Mouse (Mus musculus) heart, postnatal 10 days (tissue): ENCODE measurements around the gene Nalcn. TPM values are rescaled to one million over a fixed set of nuclear protein-coding genes. Genes with fewer than 3 reads are reported as not detected.
A peak's percentile ranks its signal among the peaks of the same experiment; 100 is the strongest.

Experiments
- DNase-seq, 2 experiments: peaks; one replicate each; pipeline ENCODE4 v3.0.0; 2021
- intact Hi-C: fragments of 180-260 bp; cut with DNase I; formaldehyde crosslinking; loops from one replicate; pipeline ENCODE4 v1.15.1; 2025
- total RNA-seq, 2 experiments: library from RNA; stranded (reverse); gene quantifications; 2 replicates each; pipeline ENCODE4 v1.2.3; 2021

Nalcn gene
- total RNA-seq, 2 experiments from 2014 or later: 0.14 to 0.17 TPM

- peak in 1 of 2 experiments; percentile 4 for DNase-seq
- intact Hi-C loops: no loop called here
These were observed 113.4 kb downstream of the Nalcn start for GRCm38 (mm10) chr14:123513376-123514141.

GRCm38 (mm10) chr14:123512923-123513322 is 114.0 kb downstream of the Nalcn start:
- intact Hi-C loops: no loop called here
- DNase-seq: no peak

- DNase-seq: no peak
- intact Hi-C loops: no loop called here
These were observed 131.4 kb downstream of the Nalcn start for GRCm38 (mm10) chr14:123495544-123495943.

- DNase-seq: no peak
- intact Hi-C loops: no loop called here
These were observed 138.3 kb downstream of the Nalcn start for GRCm38 (mm10) chr14:123488575-123489207.

- intact Hi-C loops: no loop called here
- DNase-seq: no peak
These were observed 164.9 kb downstream of the Nalcn start for GRCm38 (mm10) chr14:123462026-123462425.

- DNase-seq: no peak
- intact Hi-C loops: no loop called here
These were observed 180.9 kb downstream of the Nalcn start for GRCm38 (mm10) chr14:123446031-123446430.

GRCm38 (mm10) chr14:123435542-123435941 is 191.4 kb downstream of the Nalcn start:
- DNase-seq: no peak
- intact Hi-C loops: no loop called here

- DNase-seq: no peak
- intact Hi-C loops: no loop called here
These were observed 250.6 kb downstream of the Nalcn start for GRCm38 (mm10) chr14:123376167-123376855.

- DNase-seq: peak; percentile 17 to 25
- intact Hi-C loops: loop anchor here (5.0 kb wide), 1 partner anchor 776 kb away; no protein-coding TSS in a partner anchor
These were observed 255.4 kb downstream of the Nalcn start for GRCm38 (mm10) chr14:123371522-123371921.

GRCm38 (mm10) chr14:123359691-123360090 is 267.3 kb downstream of the Nalcn start:
- DNase-seq: no peak
- intact Hi-C loops: no loop called here

GRCm38 (mm10) chr14:123352973-123353372 is 274.0 kb downstream of the Nalcn start:
- intact Hi-C loops: loop anchor here (2.0 kb wide), 1 partner anchor 400 kb away; no protein-coding TSS in a partner anchor
- peak; percentile 15 to 29 for DNase-seq

- no peak for DNase-seq
- intact Hi-C loops: no loop called here
These were observed 295.1 kb downstream of the Nalcn start for GRCm38 (mm10) chr14:123331841-123332240.

GRCm38 (mm10) chr14:123314369-123314768 is 312.6 kb downstream of the Nalcn start:
- DNase-seq: no peak
- intact Hi-C loops: loop anchor here (5.0 to 10.0 kb wide), 2 partner anchors 257 to 1090 kb away; no protein-coding TSS in a partner anchor

- intact Hi-C loops: loop anchor here (5.0 to 10.0 kb wide), 2 partner anchors 255 to 1088 kb away; no protein-coding TSS in a partner anchor
- DNase-seq: no peak
These were observed 314.6 kb downstream of the Nalcn start for GRCm38 (mm10) chr14:123312371-123312770.

GRCm38 (mm10) chr14:123296068-123296467 is 330.9 kb downstream of the Nalcn start:
- intact Hi-C loops: no loop called here
- no peak for DNase-seq

- intact Hi-C loops: no loop called here
- DNase-seq: peak; percentile 44 to 62
These were observed 335.6 kb downstream of the Nalcn start for GRCm38 (mm10) chr14:123291118-123292007.

GRCm38 (mm10) chr14:123282165-123282564 is 344.8 kb downstream of the Nalcn start:
- intact Hi-C loops: no loop called here

GRCm38 (mm10) chr14:123272121-123272520 is 354.8 kb downstream of the Nalcn start:
- no peak for DNase-seq
- intact Hi-C loops: no loop called here

More at GRCm38 (mm10) chr14:123282165-123282564, 344.8 kb downstream of the Nalcn start:
- DNase-seq: no peak

- no peak for DNase-seq
- intact Hi-C loops: loop anchor here (1.0 kb wide), 1 partner anchor 287 kb away; no protein-coding TSS in a partner anchor
These were observed 386.2 kb downstream of the Nalcn start for GRCm38 (mm10) chr14:123240738-123241137.

- peak; percentile 17 to 52 for DNase-seq
- intact Hi-C loops: loop anchor here (1.0 kb wide), 1 partner anchor 287 kb away; no protein-coding TSS in a partner anchor
These were observed 387.0 kb downstream of the Nalcn start for GRCm38 (mm10) chr14:123239945-123240344.
